Mouse (Mus musculus) spleen, adult 2 months (tissue): ENCODE data around the gene Gm14403.
"Not testable (repeated sequence)": the region's sequence is repeated elsewhere in the genome, so short reads cannot be mapped to it uniquely, and the experiment has no call there.

Source experiments
- CTCF ChIP-seq: fragments of 200-500 bp; IDR thresholded peaks from 2 replicates; pipeline ENCODE4 v1.5.1; 2011; ENCODE audit warnings: mild to moderate bottlenecking, inconsistent platforms; ENCODE audit not compliant: insufficient read depth, insufficient read length, insufficient replicate concordance; ENCODE audit errors: extremely low read depth
- POLR2A ChIP-seq: fragments of 200-500 bp; IDR thresholded peaks from 2 replicates; pipeline ENCODE4 v1.6.1; 2011; ENCODE audit warnings: low read depth, low read length, inconsistent platforms

DNA sequence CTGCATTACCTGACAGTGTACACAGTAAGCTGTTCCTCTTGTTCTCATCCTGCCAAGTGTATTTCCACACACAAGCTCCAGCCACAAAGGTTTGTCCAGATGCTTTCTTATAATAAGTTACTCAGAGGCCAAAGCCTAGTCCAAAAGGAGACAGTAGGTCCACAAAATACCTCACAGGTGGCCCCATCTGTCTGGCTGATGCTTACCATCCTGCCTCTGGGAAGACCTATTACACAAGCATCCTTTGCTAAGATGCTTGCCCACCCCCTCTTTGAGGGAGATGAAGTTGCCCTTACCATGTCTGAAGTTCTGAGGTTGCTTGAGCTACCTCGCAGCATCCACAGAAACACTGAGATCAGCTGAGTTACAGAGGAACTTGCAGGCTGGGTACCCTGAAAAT, 57.2 kb downstream of the Gm14403 start:
- TF ChIP-seq CTCF, POLR2A: not testable (repeated sequence)
